Mouse (Mus musculus): ENCODE data around the gene Arhgap21. TPM values are rescaled to one million over a fixed set of nuclear protein-coding genes. Genes with fewer than 3 reads are reported as not detected.

The Arhgap21 gene
- polyA plus RNA-seq, 1 experiment: 5.1 TPM

DNA sequence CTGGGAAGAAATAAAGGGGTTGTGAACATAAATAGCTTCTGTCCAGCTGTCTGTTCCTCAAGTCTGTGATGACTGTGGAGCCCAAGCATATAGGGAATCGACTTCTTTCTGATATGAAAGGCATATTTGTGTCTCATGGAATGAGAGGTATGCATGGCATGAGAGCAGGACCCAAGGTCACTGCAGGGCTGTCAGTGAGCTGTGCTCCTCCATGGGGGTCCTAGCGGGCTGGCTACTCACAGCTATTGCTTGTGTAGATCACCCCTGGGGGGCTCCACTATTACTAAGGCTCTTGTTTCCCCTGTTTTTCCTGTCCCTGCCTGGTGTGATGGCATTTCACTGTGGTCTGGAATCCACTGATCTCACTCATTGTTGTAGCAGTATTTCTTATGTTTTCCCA is 22.2 kb upstream of the Arhgap21 start:
- Histone ChIP-seq H3K36me3 (ENCODE audit: control insufficient read depth) (no peaks in the 10 kb centered on the region), H3K27me3 (ENCODE audit: control insufficient read depth) (no peaks in the 10 kb centered on the region), H3K4me1 (ENCODE audit: control insufficient read depth) (no peaks in the 10 kb centered on the region), H3K4me3 (replicated peaks) (no peak overlapping the region), H3K9me3 (ENCODE audit: control insufficient read depth, low read length) (no peaks in the 10 kb centered on the region)
- TF ChIP-seq TAL1 (IDR thresholded peaks at IDR 0.05; ENCODE audit: low read length): no peak
- TF ChIP-seq GATA1 (IDR thresholded peaks at IDR 0.05; ENCODE audit: low read length): no peak

GRCm38 (mm10) chr2:20990056-20990455 is 21.4 kb upstream of the Arhgap21 start:
- H3K9me3 ChIP-seq (ENCODE audit: control insufficient read depth, low read length): no peaks in the 10 kb centered on the region
- no peaks in the 10 kb centered on the region for H3K27me3 ChIP-seq (ENCODE audit: control insufficient read depth)
- no peaks in the 10 kb centered on the region for H3K4me1 ChIP-seq (ENCODE audit: control insufficient read depth)
- H3K36me3 ChIP-seq (ENCODE audit: control insufficient read depth): no peaks in the 10 kb centered on the region
- H3K4me3 ChIP-seq (replicated peaks): no peak overlapping the region
- TF ChIP-seq GATA1 (IDR thresholded peaks at IDR 0.05; ENCODE audit: low read length) (no peak), TAL1 (IDR thresholded peaks at IDR 0.05; ENCODE audit: low read length) (no peak)

GRCm38 (mm10) chr2:20987822-20988221 is 19.1 kb upstream of the Arhgap21 start:
- Histone ChIP-seq H3K4me3 (replicated peaks) (no peak overlapping the region), H3K9me3 (ENCODE audit: control insufficient read depth, low read length) (no peaks in the 10 kb centered on the region)
- no peak for TF ChIP-seq TAL1 (IDR thresholded peaks at IDR 0.05; ENCODE audit: low read length)
- TF ChIP-seq GATA1 (IDR thresholded peaks at IDR 0.05; ENCODE audit: low read length): no peak

DNA sequence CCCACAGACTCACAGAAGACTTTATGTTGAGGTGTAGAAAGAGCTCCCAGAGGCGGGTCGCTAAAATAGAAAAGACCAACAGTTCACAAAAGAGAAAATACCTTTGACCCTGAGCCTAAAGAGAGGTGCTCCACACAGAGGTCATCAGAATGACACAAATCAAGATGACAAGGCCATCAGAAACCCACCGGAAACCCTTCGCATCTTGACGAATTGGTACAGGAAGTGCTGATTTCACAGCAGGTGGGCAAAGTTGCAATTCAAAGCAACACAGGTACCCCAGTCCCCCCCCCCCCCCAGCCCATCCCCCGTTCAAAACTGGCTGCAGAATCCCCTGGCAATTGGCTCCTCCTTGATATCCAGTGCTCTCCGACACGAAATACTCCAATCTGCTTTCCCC is 10.0 kb upstream of the Arhgap21 start:
- TF ChIP-seq TAL1 (IDR thresholded peaks at IDR 0.05; ENCODE audit: low read length) (no peak), GATA1 (IDR thresholded peaks at IDR 0.05; ENCODE audit: low read length) (no peak)
- Histone ChIP-seq H3K4me1 (ENCODE audit: control insufficient read depth) (no peaks in the 10 kb centered on the region), H3K4me3 (replicated peaks) (no peak overlapping the region), H3K36me3 (ENCODE audit: control insufficient read depth) (no peaks in the 10 kb centered on the region), H3K9me3 (ENCODE audit: control insufficient read depth, low read length) (no peaks in the 10 kb centered on the region), H3K27me3 (ENCODE audit: control insufficient read depth) (no peaks in the 10 kb centered on the region)

More at GRCm38 (mm10) chr2:20987822-20988221, 19.1 kb upstream of the Arhgap21 start:
- Histone ChIP-seq H3K27me3 (ENCODE audit: control insufficient read depth) (no peaks in the 10 kb centered on the region), H3K36me3 (ENCODE audit: control insufficient read depth) (no peaks in the 10 kb centered on the region), H3K4me1 (ENCODE audit: control insufficient read depth) (no peaks in the 10 kb centered on the region)

- Histone ChIP-seq H3K4me3 (replicated peaks) (no peak overlapping the region), H3K27me3 (ENCODE audit: control insufficient read depth) (no peaks in the 10 kb centered on the region), H3K9me3 (ENCODE audit: control insufficient read depth, low read length) (no peaks in the 10 kb centered on the region), H3K4me1 (ENCODE audit: control insufficient read depth) (no peaks in the 10 kb centered on the region), H3K36me3 (ENCODE audit: control insufficient read depth) (no peaks in the 10 kb centered on the region)
- TF ChIP-seq TAL1 (IDR thresholded peaks at IDR 0.05; ENCODE audit: low read length): no peak
- no peak for TF ChIP-seq GATA1 (IDR thresholded peaks at IDR 0.05; ENCODE audit: low read length)
Observed at GRCm38 (mm10) chr2:20977051-20977450, 8.4 kb upstream of the Arhgap21 start.

- no peak for TF ChIP-seq TAL1 (IDR thresholded peaks at IDR 0.05; ENCODE audit: low read length)
- no peak for TF ChIP-seq GATA1 (IDR thresholded peaks at IDR 0.05; ENCODE audit: low read length)
- Histone ChIP-seq H3K36me3 (ENCODE audit: control insufficient read depth) (no peaks in the 10 kb centered on the region), H3K4me1 (ENCODE audit: control insufficient read depth) (peaks cover 22% of the 10 kb centered on the region), H3K27me3 (ENCODE audit: control insufficient read depth) (no peaks in the 10 kb centered on the region), H3K9me3 (ENCODE audit: control insufficient read depth, low read length) (no peaks in the 10 kb centered on the region), H3K4me3 (replicated peaks) (no peak overlapping the region)
Observed at GRCm38 (mm10) chr2:20973513-20973912, 4.8 kb upstream of the Arhgap21 start.

- Histone ChIP-seq H3K36me3 (ENCODE audit: control insufficient read depth) (peaks cover 3% of the 10 kb centered on the region), H3K9me3 (ENCODE audit: control insufficient read depth, low read length) (no peaks in the 10 kb centered on the region), H3K4me3 (replicated peaks) (no peak overlapping the region), H3K4me1 (ENCODE audit: control insufficient read depth) (peaks cover 25% of the 10 kb centered on the region), H3K27me3 (ENCODE audit: control insufficient read depth) (no peaks in the 10 kb centered on the region)
- TF ChIP-seq TAL1 (IDR thresholded peaks at IDR 0.05; ENCODE audit: low read length) (no peak), GATA1 (IDR thresholded peaks at IDR 0.05; ENCODE audit: low read length) (no peak)
Observed at GRCm38 (mm10) chr2:20972180-20972579, 3.5 kb upstream of the Arhgap21 start.

DNA sequence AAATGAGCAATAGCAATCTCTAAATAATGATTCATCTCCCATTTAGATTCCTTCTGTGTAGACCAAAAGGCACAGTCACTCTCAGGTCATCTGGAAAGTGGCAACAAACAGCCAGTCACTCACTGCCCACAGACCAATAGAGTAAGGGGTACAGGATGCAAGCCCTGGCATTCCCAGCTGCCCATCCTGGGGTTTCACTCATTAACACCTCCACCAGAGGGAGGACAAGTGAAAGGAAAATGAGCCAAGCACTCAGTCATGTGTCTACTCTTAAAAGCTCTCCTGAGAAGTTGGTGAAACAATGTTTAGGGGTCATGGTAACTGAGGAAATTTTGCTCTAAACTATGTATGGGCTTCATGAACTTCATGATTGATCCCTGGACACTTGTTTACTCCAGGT is 2.9 kb upstream of the Arhgap21 start:
- TF ChIP-seq GATA1 (IDR thresholded peaks at IDR 0.05; ENCODE audit: low read length) (no peak), TAL1 (IDR thresholded peaks at IDR 0.05; ENCODE audit: low read length) (no peak)
- Histone ChIP-seq H3K36me3 (ENCODE audit: control insufficient read depth) (peaks cover 8% of the 10 kb centered on the region), H3K9me3 (ENCODE audit: control insufficient read depth, low read length) (no peaks in the 10 kb centered on the region), H3K27me3 (ENCODE audit: control insufficient read depth) (no peaks in the 10 kb centered on the region), H3K4me3 (replicated peaks) (no peak overlapping the region), H3K4me1 (ENCODE audit: control insufficient read depth) (peaks cover 31% of the 10 kb centered on the region)

DNA sequence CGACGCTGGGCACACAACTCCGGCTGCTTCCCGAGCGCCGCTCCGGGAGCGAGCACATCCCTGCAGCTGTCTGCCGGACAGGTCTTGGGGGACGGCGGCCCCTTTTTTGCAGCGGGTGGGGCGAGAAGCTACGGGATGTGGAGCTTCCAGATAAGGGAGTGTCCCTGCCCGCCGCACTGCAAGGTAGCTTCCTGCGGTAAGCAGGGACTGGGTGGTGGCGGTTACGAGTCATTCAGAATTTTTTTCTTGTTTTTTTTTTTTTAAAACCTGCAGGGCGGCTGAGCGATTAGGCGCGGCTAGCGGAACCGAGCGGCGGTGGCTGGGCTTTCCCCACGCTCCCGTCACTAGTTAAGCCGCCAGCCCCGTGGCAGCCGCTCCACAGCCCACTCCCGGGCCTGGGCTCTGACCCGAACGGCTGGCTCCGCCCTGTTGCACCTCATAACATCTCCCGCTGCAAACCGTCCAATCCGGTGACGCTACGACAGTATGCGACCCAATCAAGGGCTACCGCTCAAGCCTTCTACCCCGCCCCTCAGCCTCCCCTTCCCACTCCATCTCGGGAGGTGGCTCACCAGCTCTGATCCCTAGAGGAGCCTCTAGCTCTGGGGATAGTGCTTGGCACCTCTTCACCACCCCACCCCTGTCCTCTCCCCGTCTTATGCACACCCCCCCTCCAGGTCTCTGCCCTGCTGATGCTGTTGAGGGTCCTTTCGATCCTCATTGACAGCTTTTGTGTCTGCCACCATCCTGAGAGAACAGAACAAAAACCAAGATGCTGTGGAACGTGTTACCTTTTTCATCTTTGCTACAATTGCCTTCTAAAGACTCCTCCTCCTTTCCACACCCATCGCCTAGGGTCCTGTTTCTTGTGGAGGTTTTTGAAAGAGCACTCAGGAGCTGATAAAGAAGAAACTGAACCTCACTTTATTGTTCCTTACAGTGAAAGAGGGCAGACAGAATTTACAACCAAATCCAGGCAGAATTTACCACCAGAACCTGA is 820 bp upstream of the Arhgap21 start:
- peak overlapping the region; percentile 95 for H3K4me3 ChIP-seq (replicated peaks)
- H3K27me3 ChIP-seq (ENCODE audit: control insufficient read depth): no peaks in the 10 kb centered on the region
- H3K4me1 ChIP-seq (ENCODE audit: control insufficient read depth): peaks cover 49% of the 10 kb centered on the region
- TF ChIP-seq GATA1 (IDR thresholded peaks at IDR 0.05; ENCODE audit: low read length) (peak; percentile 62), TAL1 (IDR thresholded peaks at IDR 0.05; ENCODE audit: low read length) (peak; percentile 33; the same call in 2 of the 3 replicates)
- peaks cover 22% of the 10 kb centered on the region for H3K36me3 ChIP-seq (ENCODE audit: control insufficient read depth)
- H3K9me3 ChIP-seq (ENCODE audit: control insufficient read depth, low read length): no peaks in the 10 kb centered on the region

Data from erythroblast, embryonic 14.5 days (primary cell).